Mouse (Mus musculus): Measurements from ENCODE around the gene Tnfsf8.

DNA sequence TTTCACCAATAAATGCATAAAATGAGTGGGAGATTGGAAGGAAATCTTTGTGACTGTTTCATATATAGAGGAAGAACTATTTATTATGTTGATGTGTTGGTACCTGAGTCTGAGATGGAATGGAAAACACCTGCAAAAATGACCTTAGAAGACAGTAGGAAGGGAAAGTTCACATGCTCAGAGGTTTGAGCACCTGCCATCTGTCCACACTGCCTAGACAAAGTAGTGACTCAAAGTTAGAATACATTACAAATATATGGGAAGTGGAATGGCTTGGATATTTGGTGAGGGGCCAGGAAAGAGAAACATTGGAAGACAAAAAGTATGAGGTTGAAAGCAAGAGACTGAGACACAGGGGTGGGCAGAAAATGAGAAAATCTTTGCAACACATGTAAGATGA, 46.3 kb upstream of the Tnfsf8 start:
- TF ChIP-seq POLR2A (IDR thresholded peaks at IDR 0.05; ENCODE audit: low read depth, low read length) (no peak), CTCF (IDR thresholded peaks at IDR 0.05; ENCODE audit: extremely low read depth, insufficient read depth, insufficient read length, insufficient replicate concordance) (no peak)
